Mouse (Mus musculus) heart, embryonic 16.5 days (tissue): ENCODE results near the gene Espn. TPM values are rescaled to one million over a fixed set of nuclear protein-coding genes. Genes with fewer than 3 reads are reported as not detected.

ENCODE experiments used
- ATAC-seq: fragments of 200-750 bp; cut with Nextera tagmentation; replicated peaks from 2 replicates; pipeline ENCODE4 v1.8.0; 2017; ENCODE audit warnings: moderate number of reproducible peaks; ENCODE audit not compliant: insufficient read depth, low FRiP score; ENCODE audit errors: extremely low read depth
- H3K27ac ChIP-seq: fragments of 300-500 bp; sonication (generic); 2 replicates; pipeline ENCODE4 v1.5.1; 2014; ENCODE audit warnings: mild to moderate bottlenecking, low read length, control low read depth, moderate library complexity
- H3K27me3 ChIP-seq: fragments of 300-500 bp; sonication (generic); 2 replicates; pipeline ENCODE4 v1.6.1; 2014; ENCODE audit warnings: low read length, mixed read lengths; ENCODE audit not compliant: control insufficient read depth, insufficient read depth
- H3K36me3 ChIP-seq: fragments of 300-500 bp; sonication (generic); 2 replicates; pipeline ENCODE4 v1.6.1; 2014; ENCODE audit not compliant: control insufficient read depth, insufficient read depth
- H3K4me1 ChIP-seq: fragments of 300-500 bp; sonication (generic); 2 replicates; pipeline ENCODE4 v1.6.1; 2014; ENCODE audit warnings: low read length, mixed read lengths; ENCODE audit not compliant: control insufficient read depth, insufficient read depth
- H3K4me2 ChIP-seq: fragments of 300-500 bp; sonication (generic); 2 replicates; pipeline ENCODE4 v1.6.1; 2014; ENCODE audit warnings: low read depth, mild to moderate bottlenecking, control low read depth, low read length
- H3K4me3 ChIP-seq: fragments of 300-500 bp; sonication (generic); 2 replicates; pipeline ENCODE4 v1.5.1; 2014; ENCODE audit warnings: mild to moderate bottlenecking, control low read depth, low read length
- H3K9ac ChIP-seq: fragments of 300-500 bp; sonication (generic); 2 replicates; pipeline ENCODE4 v1.6.1; 2014; ENCODE audit warnings: low read length, control low read depth
- H3K9me3 ChIP-seq: fragments of 300-500 bp; sonication (generic); replicated peaks from 2 replicates; pipeline ENCODE4 v1.6.1; 2016; ENCODE audit warnings: low read length; ENCODE audit not compliant: control insufficient read depth
- WGBS: fragments of 180-500 bp; shearing (Covaris S2); extraction: QIAGEN DNeasy Blood & Tissue Kit; methylation state at CpG from one replicate; pipeline ENCODE4 v1.1.7; 2014; 5-methylcytosine and 5-hydroxymethylcytosine counted together
- polyA plus RNA-seq: library from polyadenylated mRNA; unstranded; fragments of >200 nt; fragmentation: Nextera tagmentation; extraction: Ambion mirVana; gene quantifications from 2 replicates; pipeline ENCODE4 v1.2.1, GENCODE M21; 2015

Gene Espn
- polyA plus RNA-seq, 1 experiment from 2014 or later = 1.5 TPM

DNA sequence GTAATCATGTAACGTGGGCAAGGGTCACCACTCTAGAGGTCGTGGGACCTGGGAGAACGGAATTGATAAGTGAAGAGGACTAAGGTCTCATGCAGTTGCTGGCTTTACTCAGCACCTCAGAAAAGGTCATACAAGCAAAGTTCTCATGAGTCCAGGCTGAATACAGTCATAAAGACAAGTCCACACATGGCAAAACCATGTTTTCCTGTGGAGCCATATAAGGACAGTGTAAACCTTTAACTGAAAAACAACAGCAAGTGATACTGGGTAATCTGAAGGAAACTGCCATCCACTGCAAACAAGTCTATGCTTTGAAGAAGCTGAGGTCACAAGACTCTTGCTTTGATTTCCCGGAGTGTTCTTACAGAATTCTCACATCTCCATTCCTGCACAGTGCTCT, 37.5 kb upstream of the Espn start:
- Histone ChIP-seq H3K9ac (no peak overlapping the region), H3K9me3 (no peaks in the 10 kb centered on the region), H3K36me3 (no peaks in the 10 kb centered on the region), H3K27me3 (no peaks in the 10 kb centered on the region), H3K4me3 (no peak overlapping the region), H3K4me1 (peaks cover 48% of the 10 kb centered on the region), H3K4me2 (no peak overlapping the region), H3K27ac (peak overlapping the region; percentile 17)
- WGBS = 56% methylated on average over 4 of the region's 4 CpGs
- no peak for ATAC-seq

- Histone ChIP-seq H3K36me3 (no peaks in the 10 kb centered on the region), H3K4me1 (peaks cover 52% of the 10 kb centered on the region), H3K27ac (no peak overlapping the region), H3K9me3 (no peaks in the 10 kb centered on the region), H3K4me3 (no peak overlapping the region), H3K9ac (no peak overlapping the region), H3K27me3 (no peaks in the 10 kb centered on the region), H3K4me2 (no peak overlapping the region)
- WGBS = 84% methylated on average over 6 of the region's 6 CpGs
- no peak for ATAC-seq
Measured at GRCm38 (mm10) chr4:152189071-152189470, 36.9 kb upstream of the Espn start.

DNA sequence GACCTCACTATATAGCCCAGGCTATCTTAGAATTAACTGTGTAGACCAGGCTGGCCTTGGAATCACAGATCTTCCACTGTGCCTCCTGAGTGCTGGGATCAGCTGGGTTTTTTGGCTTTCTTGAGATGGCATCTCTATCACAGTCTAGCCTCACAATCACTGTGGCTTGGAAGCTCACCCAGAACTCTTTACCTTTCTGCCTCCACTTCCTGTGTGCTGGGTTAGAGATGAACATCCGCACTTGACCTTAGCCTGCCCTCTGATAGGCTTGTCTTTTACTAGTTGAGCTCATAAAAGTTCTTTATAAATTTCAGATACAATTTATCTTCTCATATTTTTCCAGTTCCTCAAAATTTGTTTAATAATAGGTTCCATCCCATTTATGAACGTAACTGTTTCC, 36.5 kb upstream of the Espn start:
- H3K36me3 ChIP-seq = no peaks in the 10 kb centered on the region
- H3K4me1 ChIP-seq = peaks cover 52% of the 10 kb centered on the region
- H3K27ac ChIP-seq = no peak overlapping the region
- H3K4me2 ChIP-seq = no peak overlapping the region
- WGBS = 91% methylated on average over 2 of the region's 2 CpGs
- H3K9me3 ChIP-seq = no peaks in the 10 kb centered on the region
- H3K9ac ChIP-seq = no peak overlapping the region
- ATAC-seq = no peak
- H3K4me3 ChIP-seq = no peak overlapping the region
- H3K27me3 ChIP-seq = no peaks in the 10 kb centered on the region

DNA sequence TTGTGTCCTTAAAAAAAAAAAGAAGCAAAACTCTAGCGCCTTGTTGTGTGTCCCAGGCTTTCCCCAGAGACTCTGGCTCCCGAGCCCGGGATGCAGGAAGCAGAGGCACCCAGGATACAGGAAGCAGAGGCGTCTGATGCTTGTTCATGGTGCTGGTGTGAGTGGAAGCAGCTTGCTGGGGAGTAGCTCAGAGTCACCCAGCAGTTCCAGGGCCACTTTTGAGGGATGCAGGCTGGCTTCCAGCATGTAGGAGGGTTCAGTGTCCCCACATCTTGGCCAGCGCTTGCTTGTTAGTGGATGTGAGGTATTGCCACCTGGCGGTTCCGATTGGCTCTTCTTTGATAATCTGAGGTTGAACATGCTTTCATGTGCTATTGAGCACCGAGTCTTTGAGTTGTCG, 35.0 kb upstream of the Espn start:
- H3K9ac ChIP-seq = peak overlapping the region; percentile 77; the same call in 1 of the 2 replicates
- H3K4me3 ChIP-seq = peak overlapping the region; percentile 51
- peaks cover 52% of the 10 kb centered on the region for H3K4me1 ChIP-seq

GRCm38 (mm10) chr4:152186205-152187082, 34.3 kb upstream of the Espn start:
- peaks cover 52% of the 10 kb centered on the region for H3K4me1 ChIP-seq
- H3K27ac ChIP-seq = peak overlapping the region; percentile 96
- 22% methylated on average over 14 of the region's 14 CpGs for WGBS
- peak overlapping the region; percentile 77 for H3K9ac ChIP-seq
- ATAC-seq = peak; percentile 7; the same call in 1 of the 2 replicates
- H3K36me3 ChIP-seq = no peaks in the 10 kb centered on the region
- peak overlapping the region; percentile 51 for H3K4me3 ChIP-seq
- H3K9me3 ChIP-seq = no peaks in the 10 kb centered on the region
- H3K4me2 ChIP-seq = peak overlapping the region; percentile 77
- no peaks in the 10 kb centered on the region for H3K27me3 ChIP-seq

More for the DNA sequence above, 35.0 kb upstream of the Espn start:
- Histone ChIP-seq H3K9me3 (no peaks in the 10 kb centered on the region), H3K27ac (peak overlapping the region; percentile 96), H3K36me3 (no peaks in the 10 kb centered on the region), H3K4me2 (peak overlapping the region; percentile 77), H3K27me3 (no peaks in the 10 kb centered on the region)
- WGBS = 75% methylated on average over 9 of the region's 9 CpGs
- ATAC-seq = no peak

DNA sequence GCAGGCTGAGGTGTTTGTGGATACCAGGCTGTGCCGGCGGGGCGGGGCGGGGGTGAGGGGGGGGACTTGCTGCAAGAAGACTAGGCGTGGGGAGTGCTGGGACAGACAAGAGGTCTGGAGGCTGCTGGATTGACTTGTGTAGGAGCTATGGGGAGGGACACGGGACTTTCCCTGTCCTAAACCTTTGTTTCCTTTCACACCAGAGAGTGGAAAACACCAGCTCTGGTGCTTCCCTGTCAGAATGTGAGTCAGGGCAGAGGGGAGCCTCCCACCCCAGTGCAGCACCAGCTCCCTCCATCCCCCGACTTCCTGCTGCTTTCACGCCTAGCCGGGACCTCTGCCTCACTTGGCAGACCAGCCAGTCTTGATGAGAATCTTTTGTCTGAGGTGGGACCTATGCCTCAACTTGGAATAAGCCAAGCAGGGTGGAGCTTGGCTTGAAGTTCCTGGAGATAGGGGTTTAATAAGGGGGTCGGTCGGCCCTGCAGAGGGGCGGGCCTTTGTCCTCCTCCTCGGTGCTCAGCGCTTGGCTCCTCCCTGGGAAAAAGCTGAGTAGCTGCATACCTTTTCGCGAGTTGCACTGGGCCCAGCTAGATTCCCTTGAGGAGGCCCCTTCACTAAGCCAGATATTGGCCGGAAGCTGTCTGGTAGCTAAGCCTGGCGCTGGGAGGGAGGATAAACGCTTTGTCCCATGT, 33.5 kb upstream of the Espn start:
- Histone ChIP-seq H3K4me2 (peak overlapping the region; percentile 77), H3K36me3 (no peaks in the 10 kb centered on the region), H3K9me3 (no peaks in the 10 kb centered on the region), H3K9ac (peak overlapping the region; percentile 77), H3K4me3 (peak overlapping the region; percentile 51), H3K27ac (peak overlapping the region; percentile 96), H3K4me1 (peaks cover 44% of the 10 kb centered on the region), H3K27me3 (no peaks in the 10 kb centered on the region)
- WGBS = 3% methylated on average over 19 of the region's 19 CpGs
- peak; percentile 81 for ATAC-seq

- ATAC-seq = peak; percentile 50
- H3K9me3 ChIP-seq = no peaks in the 10 kb centered on the region
- H3K4me1 ChIP-seq = peaks cover 39% of the 10 kb centered on the region
- peak overlapping the region; percentile 51 for H3K4me3 ChIP-seq
- peak overlapping the region; percentile 96 for H3K27ac ChIP-seq
- WGBS = 4% methylated on average over 3 of the region's 3 CpGs
- no peaks in the 10 kb centered on the region for H3K27me3 ChIP-seq
- peak overlapping the region; percentile 77 for H3K4me2 ChIP-seq
- no peaks in the 10 kb centered on the region for H3K36me3 ChIP-seq
- H3K9ac ChIP-seq = peak overlapping the region; percentile 77
Measured at GRCm38 (mm10) chr4:152185137-152185509, 33.0 kb upstream of the Espn start.

- H3K9ac ChIP-seq = no peak overlapping the region
- H3K9me3 ChIP-seq = no peaks in the 10 kb centered on the region
- H3K4me3 ChIP-seq = no peak overlapping the region
- H3K4me1 ChIP-seq = peaks cover 35% of the 10 kb centered on the region
- 51% methylated on average over 7 of the region's 7 CpGs for WGBS
- no peak for ATAC-seq
- H3K36me3 ChIP-seq = no peaks in the 10 kb centered on the region
- peak overlapping the region; percentile 96 for H3K27ac ChIP-seq
- H3K27me3 ChIP-seq = no peaks in the 10 kb centered on the region
- H3K4me2 ChIP-seq = no peak overlapping the region
Measured at GRCm38 (mm10) chr4:152184353-152185035, 32.3 kb upstream of the Espn start.
